Mouse (Mus musculus): ENCODE results near the gene Otog. TPM values are rescaled to one million over a fixed set of nuclear protein-coding genes. Genes with fewer than 3 reads are reported as not detected.

The Otog gene
- polyA plus RNA-seq, 1 experiment from 2014 or later, result not detected

GRCm38 (mm10) chr7:46236363-46236762 is 4.4 kb upstream of the Otog start:
- Histone ChIP-seq H3K4me2 (replicated peaks; ENCODE audit: low read depth) (peak overlapping the region; percentile 70), H3K9ac (ENCODE audit: low read depth, low read length) (peak overlapping the region; percentile 13; the same call in 1 of the 2 replicates), H3K4me1 (replicated peaks; ENCODE audit: control insufficient read depth, insufficient read depth, low read length) (no peaks in the 10 kb centered on the region), H3K9me3 (ENCODE audit: control insufficient read depth) (no peaks in the 10 kb centered on the region), H3K27me3 (replicated peaks; ENCODE audit: control insufficient read depth, insufficient read depth, low read length) (no peaks in the 10 kb centered on the region), H3K4me3 (ENCODE audit: low read depth, low read length) (peak overlapping the region; percentile 41), H3K36me3 (ENCODE audit: control insufficient read depth, insufficient read depth) (no peaks in the 10 kb centered on the region; the same call in 1 of the 2 replicates), H3K27ac (ENCODE audit: low read depth, low read length) (peak overlapping the region; percentile 91)
- peak; percentile 76 for ATAC-seq
- no peak for TF ChIP-seq CTCF (IDR thresholded peaks at IDR 0.05; ENCODE audit: low read depth)
- WGBS, result 51% methylated on average over 15 of the region's 15 CpGs

DNA sequence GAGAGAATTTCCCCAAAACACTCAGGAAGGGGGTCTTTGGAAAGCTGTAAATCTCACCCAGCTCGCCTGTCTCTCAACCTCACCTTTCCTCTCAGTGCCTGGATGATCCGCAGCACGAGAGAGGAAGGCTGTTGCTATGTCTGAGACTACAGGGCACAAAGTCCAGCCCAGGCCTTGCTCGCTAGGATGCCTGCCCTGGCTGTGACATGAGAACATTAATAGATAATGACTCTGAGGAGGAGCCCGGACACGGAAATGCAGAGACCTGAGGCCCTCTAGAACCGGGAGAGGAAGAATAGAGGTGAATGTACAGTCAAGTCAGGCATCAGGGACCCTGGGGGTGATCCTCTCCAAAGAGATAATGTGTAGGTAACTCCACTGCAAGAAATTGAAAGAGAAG is 3.6 kb upstream of the Otog start:
- peak overlapping the region; percentile 41 for H3K4me3 ChIP-seq (ENCODE audit: low read depth, low read length)
- ATAC-seq, result peak; percentile 80
- peak overlapping the region; percentile 70 for H3K4me2 ChIP-seq (replicated peaks; ENCODE audit: low read depth)
- H3K9me3 ChIP-seq (ENCODE audit: control insufficient read depth), result no peaks in the 10 kb centered on the region
- 26% methylated on average over 7 of the region's 7 CpGs for whole genome bisulfite sequencing
- no peaks in the 10 kb centered on the region; the same call in 1 of the 2 replicates for H3K36me3 ChIP-seq (ENCODE audit: control insufficient read depth, insufficient read depth)
- no peaks in the 10 kb centered on the region for H3K4me1 ChIP-seq (replicated peaks; ENCODE audit: control insufficient read depth, insufficient read depth, low read length)
- peak overlapping the region; percentile 91 for H3K27ac ChIP-seq (ENCODE audit: low read depth, low read length)
- H3K27me3 ChIP-seq (replicated peaks; ENCODE audit: control insufficient read depth, insufficient read depth, low read length), result no peaks in the 10 kb centered on the region
- no peak for TF ChIP-seq CTCF (IDR thresholded peaks at IDR 0.05; ENCODE audit: low read depth)
- peak overlapping the region; percentile 64 for H3K9ac ChIP-seq (ENCODE audit: low read depth, low read length)

- no peak for TF ChIP-seq CTCF (IDR thresholded peaks at IDR 0.05; ENCODE audit: low read depth)
- H3K9me3 ChIP-seq (ENCODE audit: control insufficient read depth), result no peaks in the 10 kb centered on the region
- ATAC-seq, result peak; percentile 70
- no peaks in the 10 kb centered on the region; the same call in 1 of the 2 replicates for H3K36me3 ChIP-seq (ENCODE audit: control insufficient read depth, insufficient read depth)
- peak within 1 kb of the TSS; percentile 41 for H3K4me3 ChIP-seq (ENCODE audit: low read depth, low read length)
- no peaks in the 10 kb centered on the region for H3K4me1 ChIP-seq (replicated peaks; ENCODE audit: control insufficient read depth, insufficient read depth, low read length)
- no peaks in the 10 kb centered on the region for H3K27me3 ChIP-seq (replicated peaks; ENCODE audit: control insufficient read depth, insufficient read depth, low read length)
- peak within 1 kb of the TSS; percentile 91 for H3K27ac ChIP-seq (ENCODE audit: low read depth, low read length)
- WGBS, result 14% methylated on average over 10 of the region's 10 CpGs
- peak within 1 kb of the TSS; percentile 70 for H3K4me2 ChIP-seq (replicated peaks; ENCODE audit: low read depth)
- peak within 1 kb of the TSS; percentile 64 for H3K9ac ChIP-seq (ENCODE audit: low read depth, low read length)
Measured at GRCm38 (mm10) chr7:46238346-46238745, 2.4 kb upstream of the Otog start, which contains the start of gene Ush1c. Ush1c (minus strand) TSS chr7:46238503.

DNA sequence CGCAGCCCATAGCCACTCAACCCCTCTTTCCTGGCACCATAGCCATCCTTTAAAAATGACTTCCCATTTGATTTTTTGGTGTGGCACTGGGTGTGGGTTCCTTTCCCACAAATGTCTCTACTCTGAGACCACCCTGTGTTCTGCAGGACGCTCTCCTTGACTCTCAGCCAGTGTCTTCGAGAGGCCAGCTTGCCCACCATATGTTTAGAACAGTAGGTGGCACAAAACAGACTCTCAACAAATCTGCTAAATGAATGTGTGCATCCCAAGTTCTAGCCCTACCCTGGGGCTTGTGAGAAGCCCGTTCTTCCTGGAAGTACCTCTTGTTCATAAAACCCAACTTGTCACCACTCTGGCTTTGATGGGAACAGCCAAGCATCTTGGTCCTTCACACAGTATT is 696 bp upstream of the Otog start:
- 86% methylated on average over 4 of the region's 4 CpGs for WGBS
- ATAC-seq, result no peak
- no peak overlapping the region for H3K4me3 ChIP-seq (ENCODE audit: low read depth, low read length)
- no peaks in the 10 kb centered on the region for H3K27me3 ChIP-seq (replicated peaks; ENCODE audit: control insufficient read depth, insufficient read depth, low read length)
- no peak for TF ChIP-seq CTCF (IDR thresholded peaks at IDR 0.05; ENCODE audit: low read depth)
- H3K36me3 ChIP-seq (ENCODE audit: control insufficient read depth, insufficient read depth), result no peaks in the 10 kb centered on the region; the same call in 1 of the 2 replicates
- H3K4me2 ChIP-seq (replicated peaks; ENCODE audit: low read depth), result no peak overlapping the region
- H3K9me3 ChIP-seq (ENCODE audit: control insufficient read depth), result no peaks in the 10 kb centered on the region
- H3K27ac ChIP-seq (ENCODE audit: low read depth, low read length), result no peak overlapping the region
- H3K9ac ChIP-seq (ENCODE audit: low read depth, low read length), result no peak overlapping the region
- H3K4me1 ChIP-seq (replicated peaks; ENCODE audit: control insufficient read depth, insufficient read depth, low read length), result no peaks in the 10 kb centered on the region

DNA sequence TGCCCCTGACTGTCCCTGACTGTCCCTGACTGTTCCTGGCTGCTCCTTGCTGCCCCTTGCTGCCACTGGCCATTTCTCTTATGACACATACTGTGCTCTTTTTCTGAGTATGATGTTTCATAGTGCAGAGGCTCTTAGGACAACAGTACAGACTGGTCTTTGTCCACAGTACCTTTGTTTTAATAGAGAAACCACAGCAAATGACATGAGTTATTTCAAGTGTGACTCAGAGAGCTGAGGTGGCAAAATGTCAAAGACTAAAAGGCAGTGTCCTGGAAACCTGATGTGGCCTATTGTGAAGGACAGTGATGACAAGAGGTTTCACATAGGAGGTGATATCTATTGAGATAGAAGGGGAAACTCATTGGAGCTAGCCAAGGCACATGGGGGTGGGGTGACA is 6.1 kb downstream of the Otog start:
- Histone ChIP-seq H3K4me1 (replicated peaks; ENCODE audit: control insufficient read depth, insufficient read depth, low read length) (no peaks in the 10 kb centered on the region), H3K27ac (ENCODE audit: low read depth, low read length) (no peak overlapping the region), H3K4me2 (replicated peaks; ENCODE audit: low read depth) (no peak overlapping the region), H3K4me3 (ENCODE audit: low read depth, low read length) (no peak overlapping the region), H3K9me3 (ENCODE audit: control insufficient read depth) (no peaks in the 10 kb centered on the region), H3K36me3 (ENCODE audit: control insufficient read depth, insufficient read depth) (no peaks in the 10 kb centered on the region), H3K27me3 (replicated peaks; ENCODE audit: control insufficient read depth, insufficient read depth, low read length) (no peaks in the 10 kb centered on the region), H3K9ac (ENCODE audit: low read depth, low read length) (no peak overlapping the region)
- peak; percentile 29 for TF ChIP-seq CTCF (IDR thresholded peaks at IDR 0.05; ENCODE audit: low read depth)
- ATAC-seq, result no peak

- H3K27me3 ChIP-seq (replicated peaks; ENCODE audit: control insufficient read depth, insufficient read depth, low read length), result no peaks in the 10 kb centered on the region
- no peak for ATAC-seq
- no peak overlapping the region for H3K9ac ChIP-seq (ENCODE audit: low read depth, low read length)
- no peaks in the 10 kb centered on the region for H3K9me3 ChIP-seq (ENCODE audit: control insufficient read depth)
- no peaks in the 10 kb centered on the region for H3K36me3 ChIP-seq (ENCODE audit: control insufficient read depth, insufficient read depth)
- no peak overlapping the region for H3K27ac ChIP-seq (ENCODE audit: low read depth, low read length)
- H3K4me1 ChIP-seq (replicated peaks; ENCODE audit: control insufficient read depth, insufficient read depth, low read length), result no peaks in the 10 kb centered on the region
- no peak overlapping the region for H3K4me3 ChIP-seq (ENCODE audit: low read depth, low read length)
- H3K4me2 ChIP-seq (replicated peaks; ENCODE audit: low read depth), result no peak overlapping the region
- TF ChIP-seq CTCF (IDR thresholded peaks at IDR 0.05; ENCODE audit: low read depth), result no peak
- 91% methylated on average over 3 of the region's 3 CpGs for WGBS
Measured at GRCm38 (mm10) chr7:46247606-46248005, 6.8 kb downstream of the Otog start.

GRCm38 (mm10) chr7:46251841-46252240 is 11.1 kb downstream of the Otog start:
- H3K9me3 ChIP-seq (ENCODE audit: control insufficient read depth), result no peaks in the 10 kb centered on the region
- 72% methylated on average over 4 of the region's 4 CpGs for WGBS
- H3K4me1 ChIP-seq (replicated peaks; ENCODE audit: control insufficient read depth, insufficient read depth, low read length), result no peaks in the 10 kb centered on the region
- no peaks in the 10 kb centered on the region for H3K36me3 ChIP-seq (ENCODE audit: control insufficient read depth, insufficient read depth)
- H3K27ac ChIP-seq (ENCODE audit: low read depth, low read length), result no peak overlapping the region
- no peak overlapping the region for H3K4me3 ChIP-seq (ENCODE audit: low read depth, low read length)
- TF ChIP-seq CTCF (IDR thresholded peaks at IDR 0.05; ENCODE audit: low read depth), result peak; percentile 68
- H3K9ac ChIP-seq (ENCODE audit: low read depth, low read length), result no peak overlapping the region
- no peak for ATAC-seq
- no peaks in the 10 kb centered on the region for H3K27me3 ChIP-seq (replicated peaks; ENCODE audit: control insufficient read depth, insufficient read depth, low read length)
- H3K4me2 ChIP-seq (replicated peaks; ENCODE audit: low read depth), result no peak overlapping the region

Data from intestine, postnatal 0 days (tissue).